Mouse (Mus musculus) common myeloid progenitor, adult 5-6 weeks (primary cell): ENCODE results near the gene Snd1. TPM values are rescaled to one million over a fixed set of nuclear protein-coding genes. Genes with fewer than 3 reads are reported as not detected.
"Not testable (repeated sequence)": the region's sequence is repeated elsewhere in the genome, so short reads cannot be mapped to it uniquely, and the experiment has no call there.

Source experiments
- ATAC-seq: replicated peaks from 2 replicates; pipeline ENCODE4 v1.8.0; 2016; ENCODE audit warnings: low read depth, mild to moderate bottlenecking, moderate TSS enrichment, inconsistent platforms; ENCODE audit not compliant: poor library complexity, severe bottlenecking
- total RNA-seq: library from RNA; stranded (forward); fragments of 200-1000, 187-1606 nt; gene quantifications from 2 replicates; pipeline ENCODE4 v1.2.3, GENCODE M21; 2017

The Snd1 gene
- total RNA-seq, 1 experiment from 2014 or later, result 176 TPM

GRCm38 (mm10) chr6:28919346-28919745, 444.4 kb downstream of the Snd1 start:
- no peak for ATAC-seq

GRCm38 (mm10) chr6:28922371-28922770, 447.4 kb downstream of the Snd1 start:
- ATAC-seq, result no peak

DNA sequence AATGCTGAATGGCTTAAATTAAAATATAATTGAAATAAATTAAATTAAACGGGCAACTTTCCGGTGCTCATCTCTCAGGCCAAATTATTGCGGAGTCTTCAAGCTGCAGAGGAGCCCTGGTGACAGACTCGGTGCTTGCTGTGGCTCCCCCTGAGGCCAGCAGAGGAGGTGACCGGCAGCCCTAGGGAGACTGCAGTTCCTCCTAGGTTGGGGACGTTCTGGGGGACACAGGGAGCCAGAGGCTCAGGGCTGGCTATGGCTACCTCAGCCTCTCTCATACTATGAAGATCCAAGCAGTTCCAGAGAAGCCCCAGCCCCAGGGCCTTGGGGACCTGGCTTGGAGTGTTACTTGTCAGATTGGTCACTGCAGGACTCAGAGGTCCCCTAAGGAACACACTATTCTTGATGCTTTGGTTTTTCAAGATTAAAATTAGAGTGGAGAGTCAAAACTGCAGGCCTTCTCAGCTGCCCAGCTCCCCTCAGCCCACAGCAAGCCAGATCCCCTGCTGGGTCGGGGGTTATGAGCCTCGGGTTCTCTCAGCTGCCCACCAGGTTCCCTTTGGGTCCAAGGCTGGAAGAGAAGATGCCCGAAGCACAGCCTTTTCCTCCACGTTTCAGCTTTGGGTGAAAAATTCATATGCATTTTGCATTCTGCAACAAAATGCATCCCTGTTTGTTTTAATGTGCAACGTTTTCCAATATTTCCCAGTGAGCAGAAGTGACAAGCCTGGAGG, 448.3 kb downstream of the Snd1 start:
- ATAC-seq, result no peak

- ATAC-seq, result no peak
Observed at GRCm38 (mm10) chr6:28923837-28924236, 448.9 kb downstream of the Snd1 start.

- ATAC-seq, result not testable (repeated sequence)
Observed at GRCm38 (mm10) chr6:28927987-28928386, 453.0 kb downstream of the Snd1 start.

- ATAC-seq, result 0 out of 2 replicates have a peak, but pooled peaks have one; percentile 47
Observed at GRCm38 (mm10) chr6:28929169-28929803, 454.3 kb downstream of the Snd1 start.

- ATAC-seq, result no peak
Observed at GRCm38 (mm10) chr6:28931234-28931633, 456.3 kb downstream of the Snd1 start.

DNA sequence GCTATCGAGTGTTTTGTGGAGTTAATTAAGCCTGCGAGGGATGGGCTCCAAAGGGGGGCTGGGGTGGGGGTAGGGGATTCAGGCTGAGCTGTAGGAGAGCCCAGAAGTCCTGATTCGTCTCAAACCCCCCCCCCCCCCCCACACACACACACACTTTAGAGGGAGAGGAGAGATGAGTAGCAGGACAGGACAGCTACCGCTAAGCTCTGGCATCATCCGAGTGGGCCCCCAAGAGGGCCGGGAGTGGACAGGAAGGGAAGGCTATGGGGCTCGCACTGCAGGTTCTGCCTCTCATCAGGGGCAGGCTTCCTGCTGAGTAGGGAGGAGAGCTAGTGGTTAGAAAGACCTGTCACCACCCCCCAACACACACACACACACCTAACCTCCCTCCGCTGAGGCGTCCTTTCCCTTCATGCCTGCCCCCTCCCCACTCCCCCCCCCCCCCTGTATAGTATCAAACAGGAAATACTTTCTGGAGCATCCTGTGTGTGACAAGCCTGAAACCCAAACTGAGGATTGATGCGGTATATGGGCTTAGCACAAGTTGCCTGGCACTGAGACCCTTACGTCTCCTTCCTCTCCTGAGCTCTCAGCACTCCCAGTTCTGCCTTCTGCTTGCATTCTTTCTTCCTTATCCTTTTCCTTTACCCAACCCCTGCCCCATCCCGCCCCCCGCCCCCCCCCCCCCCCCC, 456.8 kb downstream of the Snd1 start:
- ATAC-seq, result peak; percentile 45; the same call in 1 of the 2 replicates

DNA sequence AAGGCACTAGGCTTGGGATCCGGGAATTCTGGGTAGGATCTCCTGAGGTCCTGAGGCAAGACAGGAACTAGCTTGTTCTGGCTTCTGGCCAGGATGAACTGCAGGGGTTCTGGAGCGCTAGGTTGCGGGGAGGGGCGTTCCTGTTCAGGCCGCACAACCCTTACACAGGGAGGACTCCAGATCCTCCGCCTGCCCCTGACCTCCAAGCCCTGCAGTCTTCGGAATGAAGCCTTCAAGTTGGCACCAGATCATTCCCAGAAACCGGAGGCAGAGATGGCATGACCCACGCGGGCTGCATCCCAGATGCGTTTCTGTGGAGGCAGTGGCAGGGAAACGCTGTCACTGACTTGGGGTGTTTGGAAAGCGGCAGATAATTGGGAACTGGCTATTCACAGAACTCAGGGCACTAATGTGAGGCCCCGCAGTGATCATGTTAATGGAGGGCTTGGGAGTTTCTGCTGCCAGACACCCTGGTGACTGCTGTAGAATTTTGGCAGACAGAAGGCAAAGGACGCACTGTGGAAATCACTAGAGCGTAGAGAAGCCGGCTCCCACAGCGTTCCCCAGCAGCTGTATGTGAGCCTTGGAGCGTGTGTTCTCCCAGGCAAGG, 457.5 kb downstream of the Snd1 start:
- 0 out of 2 replicates have a peak, but pooled peaks have one; percentile 36 for ATAC-seq

DNA sequence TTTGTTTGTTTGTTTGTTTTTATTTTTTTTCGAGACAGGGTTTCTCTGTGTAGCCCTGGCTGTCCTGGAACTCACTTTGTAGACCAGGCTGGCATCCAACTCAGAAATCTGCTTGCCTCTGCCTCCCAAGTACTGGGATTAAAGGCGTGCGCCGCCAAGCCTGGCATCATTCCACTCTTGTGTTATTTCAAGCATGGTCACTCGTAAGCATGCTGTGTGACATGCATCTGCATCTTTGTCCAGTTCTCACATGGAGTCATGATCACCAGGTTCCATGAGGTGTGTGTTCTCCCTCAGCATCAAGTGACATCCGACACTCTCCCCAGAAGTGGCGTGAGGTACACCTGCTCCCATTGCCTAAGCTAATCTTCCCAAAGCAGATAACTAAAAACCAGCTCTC, 460.8 kb downstream of the Snd1 start:
- ATAC-seq, result no peak

DNA sequence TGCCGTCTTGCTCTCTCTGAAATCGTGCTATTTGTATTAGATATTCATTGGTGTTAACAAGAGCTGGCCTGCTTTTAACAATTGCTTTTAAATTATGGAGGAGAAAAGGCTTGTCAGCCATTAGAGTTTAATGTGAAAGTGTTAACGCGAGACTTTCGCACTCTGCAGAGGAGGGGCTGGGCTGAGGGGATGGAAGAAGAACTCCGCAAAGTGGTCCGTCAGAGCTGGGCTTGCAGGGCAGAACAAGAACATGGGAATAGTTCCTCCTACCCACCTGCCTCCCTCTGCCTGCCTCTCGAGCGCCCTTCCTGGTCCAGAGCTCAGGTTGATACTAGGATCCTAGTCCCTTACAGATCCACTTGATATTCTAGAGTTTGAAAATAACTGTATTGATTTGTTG, 472.3 kb downstream of the Snd1 start:
- ATAC-seq, result no peak

GRCm38 (mm10) chr6:28949269-28949668, 474.3 kb downstream of the Snd1 start:
- ATAC-seq, result peak; percentile 84

DNA sequence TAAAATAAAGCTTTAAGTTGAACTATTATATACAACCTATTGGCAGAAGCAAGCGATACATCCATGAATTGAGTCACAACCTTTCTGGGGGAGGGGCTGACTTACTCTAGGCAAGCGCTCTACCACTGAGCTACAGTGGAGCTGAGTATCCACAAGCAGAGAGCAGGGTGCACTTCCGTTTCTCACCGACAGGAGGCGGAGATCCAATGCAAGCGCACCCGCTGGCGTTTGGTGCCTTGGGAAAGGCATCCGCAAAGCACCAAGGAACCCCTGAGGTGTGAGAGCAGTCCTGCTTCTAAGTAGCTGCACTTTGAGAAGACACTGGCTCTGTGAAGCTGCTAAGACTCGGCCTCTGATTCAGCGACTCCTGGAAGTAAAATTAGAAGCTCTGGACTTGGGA, 480.6 kb downstream of the Snd1 start:
- peak; percentile 63; the same call in 1 of the 2 replicates for ATAC-seq

- no peak for ATAC-seq
Observed at GRCm38 (mm10) chr6:28957486-28957885, 482.5 kb downstream of the Snd1 start.

DNA sequence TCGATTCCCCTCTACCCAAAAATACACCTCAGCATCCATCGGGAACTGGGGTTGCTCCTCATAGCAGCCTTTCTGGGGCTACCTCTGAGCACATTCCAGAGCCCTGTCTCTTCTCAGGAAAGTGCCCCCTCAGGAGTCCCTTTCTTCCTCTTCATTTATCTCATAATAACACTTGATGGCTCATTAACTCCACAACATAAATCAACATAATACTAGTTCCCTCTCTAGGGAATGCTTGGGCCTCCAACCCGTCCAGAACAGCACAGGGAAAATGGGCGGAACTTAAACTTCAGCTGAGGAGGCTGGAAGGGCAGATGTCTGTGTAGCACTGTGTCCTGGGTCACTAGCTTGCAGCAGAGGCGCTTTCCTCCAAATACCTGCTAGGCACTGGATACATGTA, 488.2 kb downstream of the Snd1 start:
- no peak for ATAC-seq

- no peak for ATAC-seq
Observed at GRCm38 (mm10) chr6:28965264-28965663, 490.3 kb downstream of the Snd1 start.

- no peak for ATAC-seq
Observed at GRCm38 (mm10) chr6:28969615-28970014, 494.7 kb downstream of the Snd1 start.

- no peak for ATAC-seq
Observed at GRCm38 (mm10) chr6:28970711-28971110, 495.8 kb downstream of the Snd1 start.

DNA sequence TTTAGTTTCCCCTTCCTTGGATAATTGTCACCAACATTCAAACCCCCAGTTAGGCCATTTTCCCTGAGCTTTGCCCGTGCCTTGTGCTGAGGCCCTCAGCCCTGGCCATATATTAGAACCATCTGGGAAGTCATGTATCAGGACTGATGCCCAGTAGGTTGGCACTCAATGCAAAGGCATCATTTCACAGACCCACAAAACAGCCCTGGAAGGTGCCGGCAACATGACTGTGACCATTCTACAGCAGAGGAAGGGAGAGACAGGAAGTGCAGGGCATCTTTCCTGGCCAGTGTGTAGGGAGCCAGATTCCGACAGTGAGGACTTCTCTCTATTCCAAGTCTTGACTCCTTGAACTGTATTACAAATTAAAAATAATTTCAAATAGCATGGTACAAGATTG, 499.6 kb downstream of the Snd1 start:
- ATAC-seq, result no peak

GRCm38 (mm10) chr6:28975106-28975505, 500.2 kb downstream of the Snd1 start:
- no peak for ATAC-seq

- ATAC-seq, result no peak
Observed at GRCm38 (mm10) chr6:28978031-28978430, 503.1 kb downstream of the Snd1 start.
